Mouse (Mus musculus) urinary bladder, postnatal 0 days (tissue): ENCODE measurements around the gene Ica1l. TPM values are rescaled to one million over a fixed set of nuclear protein-coding genes. Genes with fewer than 3 reads are reported as not detected.

ENCODE experiments used
- polyA plus RNA-seq: library from polyadenylated mRNA; unstranded; fragments of >200 nt; fragmentation: Nextera tagmentation; extraction: Ambion mirVana; gene quantifications from 2 replicates; pipeline ENCODE4 v1.2.1, GENCODE M21; 2015

Ica1l gene
- 0.21 and 0.40 TPM in 2 replicates for polyA plus RNA-seq

GRCm38 (mm10) chr1:60042796-60043469 lies at the start of gene Ica1l:
TSS of gene Ica1l (minus strand) at chr1:60043184.

Other genes with a start within 250 kb of the Ica1l start
- 3.7 and 3.9 TPM in 2 replicates for gene Fam117b, start 130.2 kb downstream of the Ica1l start, polyA plus RNA-seq
- 2.4 and 3.1 TPM in 2 replicates for gene Carf, start 55.1 kb upstream of the Ica1l start, polyA plus RNA-seq
- gene Wdr12, start 55.5 kb upstream of the Ica1l start, polyA plus RNA-seq, result 19.3 and 19.9 TPM in 2 replicates
- gene Nbeal1, start 137.4 kb upstream of the Ica1l start, polyA plus RNA-seq, result 11.1 and 12.5 TPM in 2 replicates